Mouse (Mus musculus): ENCODE data around the gene Hcfc1. TPM values are rescaled to one million over a fixed set of nuclear protein-coding genes. Genes with fewer than 3 reads are reported as not detected.

Hcfc1 gene
- total and polyA plus RNA-seq, 3 experiments: 26.3 to 37.9 (median 37.0) TPM

GRCm38 (mm10) chrX:73918631-73919030 lies 47.5 kb downstream of the Hcfc1 start:
- Histone ChIP-seq H3K27ac (no peak overlapping the region), H3K36me3 (ENCODE audit: control insufficient read depth, insufficient read depth, low read length) (no peaks in the 10 kb centered on the region), H3K79me2 (replicated peaks; ENCODE audit: control insufficient read depth, insufficient read depth, low read length) (no peaks in the 10 kb centered on the region), H3K4me3 (no peak overlapping the region), H3K9ac (ENCODE audit: low read depth, low read length) (no peak overlapping the region), H3K27me3 (ENCODE audit: control insufficient read depth, insufficient read depth, low read length) (no peaks in the 10 kb centered on the region), H3K4me1 (ENCODE audit: control insufficient read depth, insufficient read depth, low read length) (no peaks in the 10 kb centered on the region; the same call in 1 of the 2 replicates)
- DNase-seq: no peak
- TF ChIP-seq POLR2A (IDR thresholded peaks at IDR 0.05; ENCODE audit: insufficient read depth, low read depth, low read length) (no peak), EP300 (IDR thresholded peaks at IDR 0.05; ENCODE audit: insufficient read depth, low read depth, low read length) (no peak), CTCF (IDR thresholded peaks at IDR 0.05) (no peak)
- WGBS: 84% methylated on average over 5 of the region's 5 CpGs
- intact Hi-C loops (cut with DNase I): no loop called here

- Histone ChIP-seq H3K9ac (ENCODE audit: low read depth, low read length) (no peak overlapping the region), H3K4me1 (ENCODE audit: control insufficient read depth, insufficient read depth, low read length) (no peaks in the 10 kb centered on the region; the same call in 1 of the 2 replicates), H3K27me3 (ENCODE audit: control insufficient read depth, insufficient read depth, low read length) (no peaks in the 10 kb centered on the region), H3K36me3 (ENCODE audit: control insufficient read depth, insufficient read depth, low read length) (no peaks in the 10 kb centered on the region), H3K79me2 (replicated peaks; ENCODE audit: control insufficient read depth, insufficient read depth, low read length) (no peaks in the 10 kb centered on the region), H3K27ac (no peak overlapping the region), H3K4me3 (no peak overlapping the region)
- WGBS: 84% methylated on average over 8 of the region's 8 CpGs
- DNase-seq: no peak
- intact Hi-C loops (cut with DNase I): no loop called here
- TF ChIP-seq CTCF (IDR thresholded peaks at IDR 0.05) (no peak), EP300 (IDR thresholded peaks at IDR 0.05; ENCODE audit: insufficient read depth, low read depth, low read length) (no peak), POLR2A (IDR thresholded peaks at IDR 0.05; ENCODE audit: insufficient read depth, low read depth, low read length) (no peak)
Measured at GRCm38 (mm10) chrX:73916945-73917344, 49.2 kb downstream of the Hcfc1 start.

DNA sequence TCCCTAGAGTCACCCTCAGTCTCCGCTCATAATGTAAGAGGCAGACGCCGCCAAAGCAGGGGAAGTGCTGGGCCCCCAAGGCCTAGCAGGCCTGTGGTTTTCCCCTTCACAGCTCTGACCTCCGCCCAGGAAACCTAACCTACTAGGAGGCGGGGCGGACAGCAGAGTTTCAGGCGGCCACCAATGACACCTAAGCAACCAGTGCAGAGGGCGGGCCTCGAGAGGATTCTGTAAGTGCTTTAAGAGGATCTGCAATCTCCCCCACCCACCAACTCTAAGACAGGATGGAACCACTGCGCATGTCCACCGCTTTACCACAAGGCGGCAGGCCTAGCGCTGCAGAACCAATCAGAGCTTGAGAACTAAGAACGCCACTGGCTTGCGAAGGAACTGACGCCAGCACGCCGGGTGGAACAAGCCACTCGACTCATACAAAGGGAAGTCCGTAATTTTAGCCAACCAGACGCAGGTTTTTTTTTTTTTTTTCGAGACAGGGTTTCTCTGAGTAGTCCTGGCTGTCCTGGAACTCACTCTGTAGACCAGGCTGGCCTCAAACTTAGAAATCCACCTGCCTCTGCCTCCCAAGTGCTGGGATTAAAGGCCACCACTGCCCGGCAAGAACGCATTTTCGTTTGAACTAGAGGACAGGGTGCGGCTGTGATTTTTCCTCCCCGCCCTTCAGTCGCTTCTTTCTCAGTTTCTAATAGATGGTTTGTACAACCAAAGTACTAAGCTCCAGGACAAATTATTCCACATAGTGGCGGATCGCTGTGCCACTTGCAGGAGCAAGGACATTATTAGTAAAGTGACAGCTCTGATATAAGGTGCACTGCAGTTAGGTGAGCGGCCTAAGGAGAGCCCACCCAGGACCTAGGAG lies 51.1 kb downstream of the Hcfc1 start:
- Histone ChIP-seq H3K9ac (ENCODE audit: low read depth, low read length) (peak overlapping the region; percentile 49; the same call in 1 of the 2 replicates), H3K79me2 (replicated peaks; ENCODE audit: control insufficient read depth, insufficient read depth, low read length) (no peaks in the 10 kb centered on the region), H3K4me1 (ENCODE audit: control insufficient read depth, insufficient read depth, low read length) (peaks cover 1% of the 10 kb centered on the region; the same call in 1 of the 2 replicates), H3K27me3 (ENCODE audit: control insufficient read depth, insufficient read depth, low read length) (no peaks in the 10 kb centered on the region), H3K36me3 (ENCODE audit: control insufficient read depth, insufficient read depth, low read length) (no peaks in the 10 kb centered on the region), H3K27ac (peak overlapping the region; percentile 74), H3K4me3 (peak overlapping the region; percentile 29)
- DNase-seq: peak; percentile 76 to 94
- peak; percentile 78 for TF ChIP-seq POLR2A (IDR thresholded peaks at IDR 0.05; ENCODE audit: insufficient read depth, low read depth, low read length)
- 0 out of 2 replicates have a peak, but pooled peaks have one; percentile 65 for TF ChIP-seq EP300 (IDR thresholded peaks at IDR 0.05; ENCODE audit: insufficient read depth, low read depth, low read length)
- peak; percentile 58 for TF ChIP-seq CTCF (IDR thresholded peaks at IDR 0.05)
- intact Hi-C loops (cut with DNase I): no loop called here
- WGBS: 20% methylated on average over 31 of the region's 31 CpGs

DNA sequence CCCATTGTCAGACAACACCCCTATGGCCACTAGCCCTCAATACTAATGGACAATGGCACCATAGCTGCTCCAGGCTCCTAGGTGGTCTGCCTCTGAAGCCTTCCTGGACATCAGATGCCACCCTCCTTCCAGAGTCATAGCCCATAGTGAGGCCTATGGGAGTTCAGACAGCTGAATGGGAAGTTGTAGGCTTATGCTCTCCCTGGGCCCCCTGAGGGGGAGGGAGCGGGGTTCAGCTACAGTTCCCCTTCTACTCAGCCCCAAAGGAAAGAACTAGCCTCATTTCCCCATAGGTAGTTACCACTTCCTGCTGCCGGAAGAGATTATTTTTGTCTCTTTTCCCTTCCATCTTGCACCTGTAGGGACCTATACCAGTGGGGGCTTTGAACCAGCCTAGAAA lies 54.6 kb downstream of the Hcfc1 start:
- H3K27ac ChIP-seq: no peak overlapping the region
- no peaks in the 10 kb centered on the region for H3K27me3 ChIP-seq (ENCODE audit: control insufficient read depth, insufficient read depth, low read length)
- H3K4me1 ChIP-seq (ENCODE audit: control insufficient read depth, insufficient read depth, low read length): peaks cover 1% of the 10 kb centered on the region; the same call in 1 of the 2 replicates
- no peak for TF ChIP-seq CTCF (IDR thresholded peaks at IDR 0.05)
- no peak for TF ChIP-seq POLR2A (IDR thresholded peaks at IDR 0.05; ENCODE audit: insufficient read depth, low read depth, low read length)
- TF ChIP-seq EP300 (IDR thresholded peaks at IDR 0.05; ENCODE audit: insufficient read depth, low read depth, low read length): no peak
- DNase-seq: peak in 1 of 2 experiments; percentile 41
- H3K79me2 ChIP-seq (replicated peaks; ENCODE audit: control insufficient read depth, insufficient read depth, low read length): no peaks in the 10 kb centered on the region
- intact Hi-C loops (cut with DNase I): no loop called here
- no peak overlapping the region for H3K4me3 ChIP-seq
- WGBS: 71% methylated on average over 2 of the region's 2 CpGs
- no peak overlapping the region for H3K9ac ChIP-seq (ENCODE audit: low read depth, low read length)
- H3K36me3 ChIP-seq (ENCODE audit: control insufficient read depth, insufficient read depth, low read length): no peaks in the 10 kb centered on the region

DNA sequence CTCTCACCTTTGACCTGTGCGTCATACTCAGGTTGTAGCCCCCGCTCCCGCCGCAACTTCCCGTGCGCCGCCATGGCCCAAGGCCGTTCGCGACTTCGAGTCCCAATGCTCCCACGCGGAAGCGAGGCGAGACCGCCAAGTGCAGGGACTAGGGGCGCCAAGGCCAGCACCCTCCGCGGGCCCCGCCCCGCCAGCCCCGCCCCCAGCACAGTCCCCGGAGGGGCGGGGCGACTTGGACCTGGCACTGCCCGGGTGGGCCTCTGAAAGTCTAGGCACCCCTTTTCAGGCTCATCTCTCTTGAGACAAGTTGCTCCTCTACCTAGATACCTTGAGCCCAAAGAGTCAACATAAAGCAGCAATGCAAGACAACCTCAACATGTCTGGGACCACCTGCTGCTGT lies 55.0 kb downstream of the Hcfc1 start:
- Histone ChIP-seq H3K9ac (ENCODE audit: low read depth, low read length) (no peak overlapping the region), H3K4me1 (ENCODE audit: control insufficient read depth, insufficient read depth, low read length) (peaks cover 1% of the 10 kb centered on the region; the same call in 1 of the 2 replicates), H3K36me3 (ENCODE audit: control insufficient read depth, insufficient read depth, low read length) (no peaks in the 10 kb centered on the region), H3K79me2 (replicated peaks; ENCODE audit: control insufficient read depth, insufficient read depth, low read length) (no peaks in the 10 kb centered on the region), H3K27me3 (ENCODE audit: control insufficient read depth, insufficient read depth, low read length) (no peaks in the 10 kb centered on the region), H3K27ac (no peak overlapping the region), H3K4me3 (no peak overlapping the region)
- 23% methylated on average over 26 of the region's 26 CpGs for WGBS
- TF ChIP-seq POLR2A (IDR thresholded peaks at IDR 0.05; ENCODE audit: insufficient read depth, low read depth, low read length) (no peak), EP300 (IDR thresholded peaks at IDR 0.05; ENCODE audit: insufficient read depth, low read depth, low read length) (no peak), CTCF (IDR thresholded peaks at IDR 0.05) (no peak)
- intact Hi-C loops (cut with DNase I): no loop called here
- peak in 1 of 2 experiments; percentile 52 for DNase-seq

DNA sequence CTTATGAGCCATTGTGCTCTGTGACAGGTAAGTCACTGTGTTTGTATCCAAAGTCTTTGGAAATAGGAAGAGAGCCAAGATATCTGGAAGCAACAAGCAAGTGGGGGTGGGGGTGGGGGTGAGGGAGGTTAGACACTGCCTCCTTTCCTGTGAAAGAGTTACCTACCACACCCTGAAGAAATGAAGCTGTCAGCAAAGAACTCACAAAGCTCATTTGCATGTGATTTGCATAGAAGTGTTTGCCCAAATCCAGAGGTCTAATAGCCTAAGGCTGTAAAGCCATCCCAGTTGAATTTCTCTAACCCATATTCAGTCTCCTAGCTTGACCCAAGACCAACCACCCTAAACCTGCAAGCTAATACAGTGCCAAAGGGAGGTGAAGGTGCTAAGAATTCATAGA lies 55.7 kb downstream of the Hcfc1 start:
- no peak overlapping the region for H3K4me3 ChIP-seq
- no peaks in the 10 kb centered on the region for H3K79me2 ChIP-seq (replicated peaks; ENCODE audit: control insufficient read depth, insufficient read depth, low read length)
- TF ChIP-seq EP300 (IDR thresholded peaks at IDR 0.05; ENCODE audit: insufficient read depth, low read depth, low read length): no peak
- no peak for TF ChIP-seq CTCF (IDR thresholded peaks at IDR 0.05)
- TF ChIP-seq POLR2A (IDR thresholded peaks at IDR 0.05; ENCODE audit: insufficient read depth, low read depth, low read length): no peak
- H3K27me3 ChIP-seq (ENCODE audit: control insufficient read depth, insufficient read depth, low read length): no peaks in the 10 kb centered on the region
- H3K4me1 ChIP-seq (ENCODE audit: control insufficient read depth, insufficient read depth, low read length): peaks cover 1% of the 10 kb centered on the region; the same call in 1 of the 2 replicates
- no peaks in the 10 kb centered on the region for H3K36me3 ChIP-seq (ENCODE audit: control insufficient read depth, insufficient read depth, low read length)
- no peak for DNase-seq
- H3K27ac ChIP-seq: no peak overlapping the region
- no peak overlapping the region for H3K9ac ChIP-seq (ENCODE audit: low read depth, low read length)
- intact Hi-C loops (cut with DNase I): no loop called here
